Mouse (Mus musculus): ENCODE measurements around the gene Lamc3. TPM values are rescaled to one million over a fixed set of nuclear protein-coding genes. Genes with fewer than 3 reads are reported as not detected.

Gene Lamc3
- total RNA-seq (2021), result 1 to 10 TPM; 6.3 to 7.8 TPM
- long read RNA-seq, experiment 1, full-length matches to known transcripts, result 2 of 2 reads
- long read RNA-seq, experiment 1, partial matches to known transcripts, result 0 of 2 reads
- long read RNA-seq, experiment 1, other reads (novel, unspliced or antisense), result 0 of 2 reads
- long read RNA-seq, experiment 2, full-length matches to known transcripts, result 3 of 5 reads
- long read RNA-seq, experiment 2, partial matches to known transcripts, result 1 of 5 reads
- long read RNA-seq, experiment 2, other reads (novel, unspliced or antisense), result 1 of 5 reads

DNA sequence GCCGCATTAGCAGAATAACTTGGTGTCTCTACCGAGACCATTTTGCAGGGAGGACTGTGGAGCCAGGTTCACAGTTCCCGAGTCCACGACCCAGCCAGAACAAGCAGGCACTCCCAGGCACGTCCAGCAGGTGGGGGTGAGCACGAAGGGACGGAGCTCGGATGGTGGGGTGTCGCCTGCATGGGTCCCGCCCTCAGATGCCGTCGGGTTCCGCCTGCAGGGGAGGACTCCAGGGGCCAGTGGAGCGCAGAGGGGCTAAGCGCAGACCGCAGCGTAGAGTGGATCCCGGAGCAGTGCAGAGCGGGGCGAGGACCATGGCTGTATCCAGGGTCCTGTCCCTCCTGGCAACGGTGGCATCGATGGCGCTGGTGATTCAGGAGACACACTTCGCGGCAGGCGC lies at the start of gene Lamc3:
Gene Lamc3 (plus strand): TSS at position 262 of the 400 bp plus-strand sequence.
- Histone ChIP-seq H3K4me3 (peak within 1 kb of the TSS; percentile 36), H3K27ac (no peak within 1 kb of the TSS)
- DNase-seq (ENCODE audit: low spot score in 2 of 2), result no peak
- TF ChIP-seq CTCF (conservative IDR thresholded peaks at IDR 0.05), result peak; percentile 70

GRCm38 (mm10) chr2:31838868-31839267 lies 48.2 kb upstream of the Lamc3 start:
- DNase-seq (ENCODE audit: low spot score in 2 of 2), result no peak
- H3K27ac ChIP-seq, result no peak overlapping the region
- TF ChIP-seq CTCF (conservative IDR thresholded peaks at IDR 0.05), result no peak
- H3K4me3 ChIP-seq, result no peak overlapping the region

GRCm38 (mm10) chr2:31844729-31845136 lies 42.4 kb upstream of the Lamc3 start:
- peak overlapping the region; percentile 69 for H3K4me3 ChIP-seq
- no peak for TF ChIP-seq CTCF (conservative IDR thresholded peaks at IDR 0.05)
- DNase-seq (ENCODE audit: low spot score in 2 of 2), result no peak
- H3K27ac ChIP-seq, result peak overlapping the region; percentile 82; the same call in 1 of the 2 replicates

DNA sequence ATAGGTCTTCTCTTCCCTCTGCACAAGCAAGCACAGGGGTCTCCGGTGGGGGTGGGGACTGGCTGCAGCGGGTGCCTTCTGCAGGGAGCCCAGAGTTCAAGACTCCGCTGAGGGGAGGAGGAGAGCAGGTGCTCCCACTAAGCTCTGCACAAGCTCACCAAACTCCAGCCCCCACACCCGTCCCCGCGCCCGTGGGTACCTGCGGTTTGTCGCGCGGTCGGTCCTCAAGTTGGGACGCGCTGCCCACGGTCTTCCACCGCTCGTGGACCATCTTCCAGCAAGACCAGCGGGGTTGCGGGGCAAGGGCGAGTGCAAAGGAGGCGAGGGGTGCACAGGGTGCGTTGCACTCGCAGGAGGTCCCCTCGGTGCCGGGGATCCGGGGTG lies 41.6 kb upstream of the Lamc3 start:
- no peak for TF ChIP-seq CTCF (conservative IDR thresholded peaks at IDR 0.05)
- H3K4me3 ChIP-seq, result peak overlapping the region; percentile 69
- peak overlapping the region; percentile 82 for H3K27ac ChIP-seq
- DNase-seq (ENCODE audit: low spot score in 2 of 2), result no peak

GRCm38 (mm10) chr2:31845896-31846691 lies 41.0 kb upstream of the Lamc3 start, which contains the start of gene Fibcd1:
Gene Fibcd1, minus strand, starts transcription at chr2:31846005.
- DNase-seq (ENCODE audit: low spot score in 2 of 2), result peak in 1 of 2 experiments; percentile 46
- H3K27ac ChIP-seq, result peak within 1 kb of the TSS; percentile 82
- H3K4me3 ChIP-seq, result peak within 1 kb of the TSS; percentile 69
- TF ChIP-seq CTCF (conservative IDR thresholded peaks at IDR 0.05), result no peak

GRCm38 (mm10) chr2:31846692-31847660 lies 40.1 kb upstream of the Lamc3 start:
- peak overlapping the region; percentile 82; the same call in 1 of the 2 replicates for H3K27ac ChIP-seq
- peak overlapping the region; percentile 69 for H3K4me3 ChIP-seq
- TF ChIP-seq CTCF (conservative IDR thresholded peaks at IDR 0.05), result no peak
- no peak for DNase-seq (ENCODE audit: low spot score in 2 of 2)

- TF ChIP-seq CTCF (conservative IDR thresholded peaks at IDR 0.05), result peak; percentile 75
Observed at GRCm38 (mm10) chr2:31847908-31848307, 39.2 kb upstream of the Lamc3 start.

DNA sequence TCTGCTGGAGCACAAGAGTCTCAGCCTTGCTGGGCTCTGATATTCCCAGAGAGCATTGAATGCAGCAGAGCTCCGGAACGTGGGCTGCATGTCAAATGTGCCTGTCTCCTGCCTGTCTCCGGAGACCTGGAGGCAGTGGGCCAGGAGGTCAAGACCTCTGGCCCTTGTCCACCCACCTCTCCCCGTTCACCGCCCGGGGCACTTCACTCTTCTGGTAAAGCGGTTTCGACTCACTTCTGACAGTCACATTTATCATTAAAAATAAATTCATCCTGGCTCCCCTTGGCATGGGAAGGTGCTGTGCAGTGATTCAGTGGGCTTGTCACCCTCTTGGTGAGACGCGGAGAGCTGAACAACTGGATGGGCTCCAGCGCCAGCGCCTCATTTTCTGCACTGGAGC lies 37.0 kb upstream of the Lamc3 start:
- no peak for DNase-seq (ENCODE audit: low spot score in 2 of 2)
- no peak overlapping the region for H3K4me3 ChIP-seq
- TF ChIP-seq CTCF (conservative IDR thresholded peaks at IDR 0.05), result no peak
- no peak overlapping the region for H3K27ac ChIP-seq

More at GRCm38 (mm10) chr2:31847908-31848307, 39.2 kb upstream of the Lamc3 start:
- no peak for DNase-seq (ENCODE audit: low spot score in 2 of 2)
- Histone ChIP-seq H3K27ac (no peak overlapping the region), H3K4me3 (no peak overlapping the region)

DNA sequence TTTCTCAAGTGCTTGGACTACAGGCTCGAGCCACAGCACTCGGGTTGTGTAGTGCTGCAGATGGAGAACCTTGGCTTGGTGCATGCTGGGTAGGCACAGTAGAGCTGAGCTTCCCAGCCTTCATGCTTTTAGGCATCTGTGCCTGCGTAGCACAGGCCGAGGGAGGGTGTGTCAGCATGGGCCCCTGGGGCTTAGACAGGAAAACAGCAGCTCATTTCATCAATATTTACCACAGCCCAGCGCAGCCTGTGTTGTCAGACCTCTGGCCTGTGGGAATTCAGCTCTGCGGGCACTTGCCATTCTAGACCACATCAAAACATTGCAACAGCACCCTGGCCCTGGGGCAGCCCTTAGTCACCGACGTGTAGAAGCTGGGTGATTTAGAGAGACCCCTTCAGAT lies 31.1 kb upstream of the Lamc3 start:
- no peak overlapping the region for H3K27ac ChIP-seq
- no peak overlapping the region for H3K4me3 ChIP-seq
- TF ChIP-seq CTCF (conservative IDR thresholded peaks at IDR 0.05), result no peak
- no peak for DNase-seq (ENCODE audit: low spot score in 2 of 2)

- TF ChIP-seq CTCF (conservative IDR thresholded peaks at IDR 0.05), result 0 out of 2 replicates have a peak, but pooled peaks have one; percentile 8
- no peak overlapping the region for H3K27ac ChIP-seq
- H3K4me3 ChIP-seq, result no peak overlapping the region
- no peak for DNase-seq (ENCODE audit: low spot score in 2 of 2)
Observed at GRCm38 (mm10) chr2:31857180-31857579, 29.9 kb upstream of the Lamc3 start.

DNA sequence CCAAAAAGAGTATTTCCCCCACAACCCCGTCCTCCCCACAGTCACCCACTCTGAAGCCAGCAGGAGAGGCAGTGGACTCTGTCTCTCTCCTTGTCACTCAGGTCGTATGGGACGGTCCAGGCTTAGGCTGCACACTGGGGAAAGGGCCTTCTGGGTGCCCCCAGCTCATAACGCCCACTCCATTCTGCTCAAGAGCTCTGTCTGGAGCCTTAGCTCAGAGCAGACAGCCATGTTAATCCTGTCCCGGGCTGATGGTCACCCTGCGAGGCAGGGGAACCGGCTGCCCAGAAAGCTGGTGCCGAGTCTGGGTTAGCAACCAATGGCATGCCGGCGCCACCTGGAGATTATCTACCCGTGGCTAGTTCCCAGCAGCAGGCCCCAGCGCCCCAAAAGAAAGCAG lies 28.6 kb upstream of the Lamc3 start:
- no peak for TF ChIP-seq CTCF (conservative IDR thresholded peaks at IDR 0.05)
- no peak for DNase-seq (ENCODE audit: low spot score in 2 of 2)
- H3K27ac ChIP-seq, result no peak overlapping the region

GRCm38 (mm10) chr2:31862919-31863318 lies 24.2 kb upstream of the Lamc3 start:
- H3K27ac ChIP-seq, result peak overlapping the region; percentile 67
- no peak overlapping the region for H3K4me3 ChIP-seq
- TF ChIP-seq CTCF (conservative IDR thresholded peaks at IDR 0.05), result no peak
- no peak for DNase-seq (ENCODE audit: low spot score in 2 of 2)

More for the DNA sequence above, 28.6 kb upstream of the Lamc3 start:
- no peak overlapping the region for H3K4me3 ChIP-seq

Data from layer of hippocampus, adult 2 months (tissue).